Mouse (Mus musculus): ENCODE measurements around the gene Pcp2. TPM values are rescaled to one million over a fixed set of nuclear protein-coding genes. Genes with fewer than 3 reads are reported as not detected.
"Not testable (repeated sequence)": the region's sequence is repeated elsewhere in the genome, so short reads cannot be mapped to it uniquely, and the experiment has no call there.

The Pcp2 gene
- total and polyA plus RNA-seq, 3 experiments, result 0.38 to 0.56 TPM; not detected in 1

DNA sequence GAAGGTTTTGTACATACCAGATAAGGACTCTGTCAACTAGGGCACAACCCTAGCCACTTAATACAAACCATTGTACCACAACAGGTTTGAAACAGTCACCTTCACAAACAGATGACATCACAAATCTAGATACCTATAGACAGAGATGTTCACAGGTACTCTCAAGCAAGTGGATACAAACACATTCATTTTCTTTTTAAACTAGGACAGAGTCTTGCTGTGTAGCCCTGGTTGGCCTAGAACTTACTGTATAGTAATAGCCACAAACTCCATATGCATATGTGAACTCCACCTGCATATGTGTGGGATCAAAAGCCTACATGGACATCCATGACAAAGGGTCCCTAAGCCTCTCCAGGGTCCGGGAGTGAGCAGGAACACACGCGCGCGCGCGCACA lies 38.4 kb downstream of the Pcp2 start, which contains the start of gene Camsap3:
Gene Camsap3 (plus strand): TSS at position 301 of the 398 bp plus-strand sequence.
- no peaks in the 10 kb centered on the region for H3K36me3 ChIP-seq (replicated peaks in 1 of 2; ENCODE audit: control insufficient read depth in 1 of 2, insufficient read depth in 1 of 2, low read length in 1 of 2)
- H3K27ac ChIP-seq (ENCODE audit: insufficient read depth, low read depth), result no peak within 1 kb of the TSS
- in situ Hi-C loops (cut with MboI; ENCODE audit: low pct_ligation_motif_present, low pct_unique_long_range_greater_than_20kb, low sequenced_read_pairs) (no loop called here), dilution Hi-C loops (cut with MboI; ENCODE audit: extremely low pct_ligation_motif_present, extremely low pct_unique_long_range_greater_than_20kb, low sequenced_read_pairs) (no loop called here)
- no peak for DNase-seq (ENCODE audit: extremely low read depth)
- peaks cover 24% of the 10 kb centered on the region for H3K27me3 ChIP-seq (replicated peaks)
- no peaks in the 10 kb centered on the region for H3K79me2 ChIP-seq (replicated peaks; ENCODE audit: control insufficient read depth, extremely low read depth, insufficient read depth, poor library complexity, severe bottlenecking)
- H3K4me3 ChIP-seq (replicated peaks in 1 of 3; ENCODE audit: low read depth in 2 of 3, low read length in 2 of 3, poor library complexity in 1 of 3), result peak within 1 kb of the TSS in 2 of 3 experiments; percentile 47 to 58
- H3K9ac ChIP-seq (ENCODE audit: insufficient read depth, low read depth), result peak within 1 kb of the TSS; percentile 10; the same call in 1 of the 2 replicates
- peak within 1 kb of the TSS; percentile 82 for H3K4me2 ChIP-seq (ENCODE audit: insufficient read depth, low read depth, poor library complexity, severe bottlenecking)
- H3K4me1 ChIP-seq (ENCODE audit: control insufficient read depth in 1 of 2, insufficient read depth in 2 of 2), result no peaks in the 10 kb centered on the region; a peak in 1 of 4 replicates
- no peaks in the 10 kb centered on the region for H3K9me3 ChIP-seq (replicated peaks; ENCODE audit: low read length)
- TF ChIP-seq ZKSCAN1 (IDR thresholded peaks at IDR 0.05; ENCODE audit: borderline replicate concordance, low read depth, low read length) (no peak), USF2 (conservative IDR thresholded peaks at IDR 0.05; ENCODE audit: low read depth, low read length) (no peak), NRF1 (IDR thresholded peaks at IDR 0.05; ENCODE audit: low read depth, low read length) (0 out of 2 replicates have a peak, but pooled peaks have one; percentile 15), ETS1 (conservative IDR thresholded peaks at IDR 0.05; ENCODE audit: low read depth, low read length) (no peak)

DNA sequence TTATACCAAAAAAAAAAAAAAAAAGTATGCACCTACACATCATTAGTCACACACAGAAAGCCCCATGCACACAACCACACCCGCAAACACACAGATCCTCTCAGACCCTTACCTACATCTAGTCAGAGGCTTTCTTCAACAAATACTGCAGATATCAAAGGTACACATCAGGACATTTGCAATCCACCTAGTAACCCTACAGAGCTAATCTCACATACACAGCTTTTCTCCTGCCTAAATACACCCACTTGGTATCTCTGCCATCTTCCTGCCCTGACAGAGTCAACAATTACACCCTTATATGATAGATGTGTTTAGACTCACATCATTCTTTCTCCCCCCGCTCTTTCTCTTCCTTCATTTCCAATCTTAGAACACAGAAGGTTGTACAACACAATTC lies 38.9 kb downstream of the Pcp2 start:
- H3K9ac ChIP-seq (ENCODE audit: insufficient read depth, low read depth), result no peak overlapping the region
- in situ Hi-C loops (cut with MboI; ENCODE audit: low pct_ligation_motif_present, low pct_unique_long_range_greater_than_20kb, low sequenced_read_pairs), result no loop called here
- no peaks in the 10 kb centered on the region; a peak in 1 of 4 replicates for H3K4me1 ChIP-seq (ENCODE audit: control insufficient read depth in 1 of 2, insufficient read depth in 2 of 2)
- no peaks in the 10 kb centered on the region for H3K9me3 ChIP-seq (replicated peaks; ENCODE audit: low read length)
- H3K27me3 ChIP-seq (replicated peaks), result peaks cover 24% of the 10 kb centered on the region
- H3K4me3 ChIP-seq (replicated peaks in 1 of 3; ENCODE audit: low read depth in 2 of 3, low read length in 2 of 3, poor library complexity in 1 of 3), result no peak overlapping the region
- H3K27ac ChIP-seq (ENCODE audit: insufficient read depth, low read depth), result no peak overlapping the region
- H3K79me2 ChIP-seq (replicated peaks; ENCODE audit: control insufficient read depth, extremely low read depth, insufficient read depth, poor library complexity, severe bottlenecking), result no peaks in the 10 kb centered on the region
- dilution Hi-C loops (cut with MboI; ENCODE audit: extremely low pct_ligation_motif_present, extremely low pct_unique_long_range_greater_than_20kb, low sequenced_read_pairs), result no loop called here
- no peaks in the 10 kb centered on the region for H3K36me3 ChIP-seq (replicated peaks in 1 of 2; ENCODE audit: control insufficient read depth in 1 of 2, insufficient read depth in 1 of 2, low read length in 1 of 2)
- TF ChIP-seq RCOR1 (conservative IDR thresholded peaks at IDR 0.05; ENCODE audit: low read depth, low read length) (no peak), GABPA (IDR thresholded peaks at IDR 0.05; ENCODE audit: insufficient replicate concordance, low read depth, low read length) (no peak), SIN3A (IDR thresholded peaks at IDR 0.05; ENCODE audit: low read length) (no peak), ZKSCAN1 (IDR thresholded peaks at IDR 0.05; ENCODE audit: borderline replicate concordance, low read depth, low read length) (no peak), IRF4 (IDR thresholded peaks at IDR 0.05; ENCODE audit: low read depth, low read length) (no peak), MAX (IDR thresholded peaks at IDR 0.05; ENCODE audit: low read length) (no peak), POLR2A (IDR thresholded peaks at IDR 0.05; ENCODE audit: low read depth, low read length) (no peak), UBTF (IDR thresholded peaks at IDR 0.05; ENCODE audit: low read depth, low read length) (no peak), MEF2A (IDR thresholded peaks at IDR 0.05; ENCODE audit: borderline replicate concordance, low read depth, low read length) (no peak), RAD21 (IDR thresholded peaks at IDR 0.05; ENCODE audit: low read depth, low read length) (no peak), MXI1 (IDR thresholded peaks at IDR 0.05; ENCODE audit: low read depth, low read length) (no peak), BHLHE40 (IDR thresholded peaks at IDR 0.05; ENCODE audit: low read depth, low read length) (no peak), ZNF384 (IDR thresholded peaks at IDR 0.05; ENCODE audit: low read depth, low read length) (no peak), PAX5 (IDR thresholded peaks at IDR 0.05; ENCODE audit: low read length) (no peak), NRF1 (IDR thresholded peaks at IDR 0.05; ENCODE audit: low read depth, low read length) (no peak), TCF12 (IDR thresholded peaks at IDR 0.05; ENCODE audit: low read depth, low read length) (no peak)
- no peak overlapping the region for H3K4me2 ChIP-seq (ENCODE audit: insufficient read depth, low read depth, poor library complexity, severe bottlenecking)
- no peak for DNase-seq (ENCODE audit: extremely low read depth)

DNA sequence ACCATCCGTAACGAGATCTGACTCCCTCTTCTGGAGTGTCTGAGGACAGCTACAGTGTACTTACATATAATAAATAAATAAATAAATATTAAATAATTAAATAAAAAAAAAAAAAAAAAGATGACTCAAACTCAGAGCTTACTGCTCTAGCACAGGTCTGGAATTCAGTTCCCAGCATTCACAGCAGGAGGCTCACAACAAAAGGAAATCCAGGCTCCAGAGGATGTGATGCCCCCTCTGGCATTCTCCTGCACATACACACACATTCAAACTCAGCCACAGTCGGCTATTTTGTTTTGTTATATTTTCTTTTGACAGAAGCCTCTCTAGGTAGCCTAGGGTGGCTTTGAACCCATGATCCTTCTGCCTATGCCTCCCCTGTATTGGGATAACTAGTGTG lies 43.4 kb downstream of the Pcp2 start:
- H3K27ac ChIP-seq (ENCODE audit: insufficient read depth, low read depth); H3K9me3 ChIP-seq (replicated peaks; ENCODE audit: low read length); H3K79me2 ChIP-seq (replicated peaks; ENCODE audit: control insufficient read depth, extremely low read depth, insufficient read depth, poor library complexity, severe bottlenecking); dilution Hi-C loops (cut with MboI; ENCODE audit: extremely low pct_ligation_motif_present, extremely low pct_unique_long_range_greater_than_20kb, low sequenced_read_pairs); DNase-seq (ENCODE audit: extremely low read depth); in situ Hi-C loops (cut with MboI; ENCODE audit: low pct_ligation_motif_present, low pct_unique_long_range_greater_than_20kb, low sequenced_read_pairs); H3K36me3 ChIP-seq (replicated peaks in 1 of 2; ENCODE audit: control insufficient read depth in 1 of 2, insufficient read depth in 1 of 2, low read length in 1 of 2); H3K9ac ChIP-seq (ENCODE audit: insufficient read depth, low read depth); H3K4me2 ChIP-seq (ENCODE audit: insufficient read depth, low read depth, poor library complexity, severe bottlenecking); H3K4me3 ChIP-seq (replicated peaks in 1 of 3; ENCODE audit: low read depth in 2 of 3, low read length in 2 of 3, poor library complexity in 1 of 3); H3K4me1 ChIP-seq (ENCODE audit: control insufficient read depth in 1 of 2, insufficient read depth in 2 of 2): not testable (repeated sequence)
- peaks cover 36% of the 10 kb centered on the region for H3K27me3 ChIP-seq (replicated peaks)

Measured in CH12.LX (cell line).